Mouse (Mus musculus) kidney, adult 2 months (tissue): ENCODE data around the gene Sugp2.

Source experiments
- CTCF ChIP-seq: fragments of 200-500 bp; conservative IDR thresholded peaks from 2 replicates; pipeline ENCODE4 v1.5.1; 2011; ENCODE audit warnings: low read depth, mild to moderate bottlenecking, control low read depth, low read length, moderate library complexity, mixed read lengths; ENCODE audit not compliant: insufficient read depth, insufficient read length
- POLR2A ChIP-seq: fragments of 200-500 bp; IDR thresholded peaks from one replicate; pipeline ENCODE4 v1.6.1; 2011; ENCODE audit warnings: low read depth, low read length, control low read depth

DNA sequence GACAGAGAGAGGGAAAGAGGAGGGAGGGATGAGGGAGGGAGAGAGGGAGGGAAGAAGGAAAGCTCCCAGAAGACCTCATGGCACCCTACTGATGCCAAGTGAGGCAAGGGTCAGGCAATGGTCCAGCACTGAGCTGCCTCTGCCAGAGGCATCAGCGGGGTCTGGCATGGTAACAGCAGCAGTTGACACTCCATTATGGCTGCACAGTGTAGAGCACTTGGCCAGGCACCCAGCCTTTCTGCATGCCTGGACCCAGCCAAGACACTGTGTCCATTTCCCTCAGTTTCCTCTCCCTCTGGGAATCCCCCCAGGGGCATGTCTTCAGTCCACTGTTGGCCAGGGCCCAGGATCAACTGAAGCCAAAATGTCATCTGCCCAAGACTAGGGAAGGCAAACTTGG is 17.5 kb upstream of the Sugp2 start:
- TF ChIP-seq CTCF, result no peak
- no peak for TF ChIP-seq POLR2A
